Mouse (Mus musculus) midbrain, postnatal 0 days (tissue): ENCODE measurements around the gene Trappc3. TPM values are rescaled to one million over a fixed set of nuclear protein-coding genes. Genes with fewer than 3 reads are reported as not detected.

Source experiments
- ATAC-seq: fragments of 200-750 bp; cut with Nextera tagmentation; 2 replicates; pipeline ENCODE4 v1.8.0; 2017; ENCODE audit warnings: moderate number of reproducible peaks, mild to moderate bottlenecking, moderate TSS enrichment, moderate library complexity; ENCODE audit not compliant: low FRiP score
- DNase-seq: peaks from one replicate; pipeline ENCODE4 v3.0.0-alpha.2; 2015; ENCODE audit warnings: low spot score
- H3K27ac ChIP-seq: fragments of 300-500 bp; sonication (generic); 2 replicates; pipeline ENCODE4 v1.5.1; 2014; ENCODE audit warnings: low read depth, mild to moderate bottlenecking, low read length, mixed read lengths
- H3K27me3 ChIP-seq: fragments of 300-500 bp; sonication (generic); 2 replicates; pipeline ENCODE4 v1.6.1; 2014; ENCODE audit warnings: low read length, control low read depth, mixed read lengths; ENCODE audit not compliant: insufficient read depth
- H3K36me3 ChIP-seq: fragments of 300-500 bp; sonication (generic); 2 replicates; pipeline ENCODE4 v1.6.1; 2014; ENCODE audit warnings: low read length, control low read depth, mixed read lengths; ENCODE audit not compliant: insufficient read depth
- H3K4me1 ChIP-seq: fragments of 300-500 bp; sonication (generic); 2 replicates; pipeline ENCODE4 v1.6.1; 2014; ENCODE audit warnings: mild to moderate bottlenecking, control low read depth, antibody characterized with exemption, low read length, mixed read lengths; ENCODE audit not compliant: insufficient read depth
- H3K4me2 ChIP-seq: fragments of 300-500 bp; sonication (generic); 2 replicates; pipeline ENCODE4 v1.6.1; 2014; ENCODE audit warnings: low read depth, mild to moderate bottlenecking, low read length, mixed read lengths; ENCODE audit not compliant: poor library complexity, severe bottlenecking
- H3K4me3 ChIP-seq: fragments of 300-500 bp; sonication (generic); 2 replicates; pipeline ENCODE4 v1.5.1; 2014; ENCODE audit warnings: low read depth, mild to moderate bottlenecking, low read length, moderate library complexity
- H3K9ac ChIP-seq: fragments of 300-500 bp; sonication (generic); replicated peaks from 2 replicates; pipeline ENCODE4 v1.6.1; 2014; ENCODE audit warnings: mild to moderate bottlenecking, low read length, moderate library complexity, mixed read lengths; ENCODE audit not compliant: poor library complexity, severe bottlenecking
- H3K9me3 ChIP-seq: fragments of 300-500 bp; sonication (generic); 2 replicates; pipeline ENCODE4 v1.6.1; 2016; ENCODE audit warnings: low read length, control low read depth
- CTCF ChIP-seq: IDR thresholded peaks from 2 replicates; pipeline ENCODE4 v1.5.1; 2016; ENCODE audit warnings: antibody characterized with exemption, mild to moderate bottlenecking
- WGBS: fragments of 180-500 bp; shearing (Covaris S2); extraction: QIAGEN DNeasy Blood & Tissue Kit; methylation state at CpG from one replicate; pipeline ENCODE4 v1.1.7; 2014; 5-methylcytosine and 5-hydroxymethylcytosine counted together
- polyA plus RNA-seq: library from polyadenylated mRNA; unstranded; fragments of >200 nt; fragmentation: Nextera tagmentation; extraction: Ambion mirVana; gene quantifications from 2 replicates; pipeline ENCODE4 v1.2.1, GENCODE M21; 2015
- total RNA-seq: library from RNA; depleted of rRNA; stranded (reverse); fragments of >200 nt; gene quantifications from 2 replicates; pipeline ENCODE4 v1.2.3, GENCODE M21; 2014

Gene Trappc3
- total and polyA plus RNA-seq, 2 experiments from 2014 or later = 121 to 186 TPM

DNA sequence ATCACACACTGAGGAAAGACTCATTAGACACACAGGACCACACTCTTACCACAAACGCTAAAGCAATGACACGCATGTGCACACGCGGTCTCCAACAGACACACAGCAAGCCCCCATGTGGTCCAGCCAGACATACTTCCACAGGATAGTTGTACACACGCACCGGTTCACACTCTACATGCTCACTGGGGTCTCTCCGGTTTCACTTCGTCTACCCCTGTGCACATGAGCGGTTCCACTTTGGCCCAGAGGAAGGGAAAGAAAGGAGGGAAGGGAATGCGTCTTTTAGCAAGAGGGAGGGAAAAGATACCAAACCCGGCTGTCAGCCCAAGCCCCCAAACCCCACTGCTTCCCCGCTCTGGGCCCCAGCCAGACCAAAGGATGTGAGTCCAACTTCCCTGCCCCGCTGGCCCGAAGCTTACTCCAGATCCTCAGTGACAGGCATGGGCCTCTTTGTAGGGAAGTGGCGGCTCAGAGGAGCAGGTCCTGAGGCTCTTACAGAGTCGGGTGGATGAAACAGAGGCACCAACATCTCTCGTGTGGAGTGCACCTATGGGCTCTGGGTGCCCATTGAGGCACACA lies 26.1 kb downstream of the Trappc3 start:
- Histone ChIP-seq H3K9me3 (no peaks in the 10 kb centered on the region), H3K27ac (no peak overlapping the region), H3K9ac (no peak overlapping the region), H3K4me2 (no peak overlapping the region), H3K27me3 (peaks cover 27% of the 10 kb centered on the region), H3K36me3 (no peaks in the 10 kb centered on the region), H3K4me3 (no peak overlapping the region), H3K4me1 (no peaks in the 10 kb centered on the region)
- ATAC-seq = no peak
- WGBS = 34% methylated on average over 17 of the region's 17 CpGs
- TF ChIP-seq CTCF = no peak
- no peak for DNase-seq

DNA sequence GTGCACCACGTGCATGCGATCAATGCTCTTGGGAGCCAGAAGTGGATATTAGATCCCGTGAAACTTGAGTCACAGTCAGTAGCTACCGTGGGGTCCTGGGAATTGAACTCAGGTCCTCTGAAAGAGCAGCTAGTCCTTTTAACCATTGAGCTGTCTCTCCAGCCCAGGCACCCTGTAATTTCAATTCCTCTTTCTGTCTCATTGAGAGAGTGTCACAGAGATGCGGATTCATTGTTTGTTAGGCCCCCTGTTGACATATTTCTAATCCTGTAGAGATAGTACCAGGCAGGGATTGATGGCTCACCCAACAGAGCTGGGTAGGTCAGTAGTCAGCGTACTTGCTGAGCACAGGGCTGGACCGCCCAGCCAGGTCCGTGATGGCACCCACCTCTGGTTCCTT lies 28.2 kb downstream of the Trappc3 start:
- Histone ChIP-seq H3K4me1 (no peaks in the 10 kb centered on the region), H3K4me2 (no peak overlapping the region), H3K9ac (no peak overlapping the region), H3K27ac (no peak overlapping the region), H3K36me3 (no peaks in the 10 kb centered on the region), H3K9me3 (no peaks in the 10 kb centered on the region), H3K4me3 (no peak overlapping the region), H3K27me3 (peaks cover 27% of the 10 kb centered on the region)
- no peak for TF ChIP-seq CTCF
- DNase-seq (no peak), ATAC-seq (no peak)
- WGBS = 82% methylated on average over 8 of the region's 8 CpGs

DNA sequence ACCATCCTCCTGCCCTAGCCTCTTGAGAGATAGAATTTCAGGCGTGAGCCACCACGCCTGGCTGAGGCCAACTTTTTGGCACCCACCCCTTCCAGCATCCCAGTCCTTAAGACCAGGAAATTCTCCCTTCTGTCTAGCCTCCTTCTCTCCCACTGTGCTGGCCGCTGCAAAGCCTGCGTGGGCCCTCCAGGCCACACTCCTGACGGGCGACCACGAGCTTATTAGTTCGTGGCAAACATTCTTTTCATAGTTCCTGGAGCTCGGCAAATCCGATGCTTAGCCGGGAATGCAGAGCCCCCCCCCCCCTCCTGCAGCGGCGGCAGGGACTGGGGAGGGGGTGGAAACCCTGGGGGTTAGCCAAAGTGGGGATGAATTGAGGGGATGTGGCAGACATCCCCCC lies 29.1 kb downstream of the Trappc3 start:
- H3K27ac ChIP-seq = no peak overlapping the region
- no peak overlapping the region for H3K9ac ChIP-seq
- no peak overlapping the region for H3K4me3 ChIP-seq
- ATAC-seq (no peak), DNase-seq (no peak)
- no peak overlapping the region for H3K4me2 ChIP-seq
- WGBS = 29% methylated on average over 13 of the region's 13 CpGs
- no peak for TF ChIP-seq CTCF
- no peaks in the 10 kb centered on the region for H3K36me3 ChIP-seq
- H3K27me3 ChIP-seq = peaks cover 28% of the 10 kb centered on the region
- H3K4me1 ChIP-seq = no peaks in the 10 kb centered on the region
- H3K9me3 ChIP-seq = no peaks in the 10 kb centered on the region

DNA sequence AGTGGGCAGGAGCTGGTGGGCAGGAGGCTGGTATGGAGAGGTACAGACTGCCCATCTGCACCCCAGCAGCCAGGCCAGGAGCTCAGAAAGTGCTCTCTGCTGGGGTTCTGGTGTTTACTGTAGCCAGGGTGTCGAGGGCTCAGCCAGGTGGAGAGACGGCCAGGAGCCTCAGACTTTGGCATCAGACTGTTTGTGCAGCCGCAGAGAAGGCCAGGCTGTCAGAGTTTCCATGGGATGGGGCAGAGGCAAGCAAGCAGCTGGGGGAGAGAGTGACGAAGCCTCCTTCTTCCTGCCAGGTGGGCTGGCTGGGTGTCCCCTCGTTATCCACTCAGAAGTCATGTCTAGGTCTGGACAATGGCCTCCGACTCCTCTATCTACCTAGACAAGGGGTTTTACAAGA lies 33.0 kb downstream of the Trappc3 start:
- H3K27ac ChIP-seq = no peak overlapping the region
- H3K9me3 ChIP-seq = no peaks in the 10 kb centered on the region
- WGBS = 74% methylated on average over 6 of the region's 6 CpGs
- peaks cover 26% of the 10 kb centered on the region for H3K27me3 ChIP-seq
- no peak overlapping the region for H3K4me3 ChIP-seq
- DNase-seq (no peak), ATAC-seq (no peak)
- 0 out of 2 replicates have a peak, but pooled peaks cover 4% of the 10 kb centered on the region for H3K4me1 ChIP-seq
- H3K9ac ChIP-seq = no peak overlapping the region
- no peak for TF ChIP-seq CTCF
- no peak overlapping the region for H3K4me2 ChIP-seq
- no peaks in the 10 kb centered on the region for H3K36me3 ChIP-seq

DNA sequence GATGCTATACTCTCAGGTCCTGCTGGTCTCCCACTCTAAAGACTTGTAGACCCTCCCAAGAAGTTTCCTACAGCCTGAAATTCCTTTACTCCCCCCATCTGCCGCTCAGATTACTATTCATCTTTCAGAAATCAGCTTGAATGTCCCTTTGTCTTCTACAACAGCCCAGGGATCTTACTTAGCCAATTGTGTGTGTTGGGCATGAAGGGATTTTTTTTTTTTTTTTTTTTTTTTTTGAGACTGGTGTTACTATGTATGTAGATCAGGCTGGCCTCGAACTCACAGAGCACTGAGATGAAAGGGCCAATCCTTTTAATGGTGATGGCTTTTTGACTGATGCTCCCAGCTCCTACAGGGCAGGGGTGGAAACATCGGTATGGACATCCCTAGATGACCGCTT lies 33.8 kb downstream of the Trappc3 start:
- no peak for ATAC-seq
- H3K27me3 ChIP-seq = peaks cover 33% of the 10 kb centered on the region

DNA sequence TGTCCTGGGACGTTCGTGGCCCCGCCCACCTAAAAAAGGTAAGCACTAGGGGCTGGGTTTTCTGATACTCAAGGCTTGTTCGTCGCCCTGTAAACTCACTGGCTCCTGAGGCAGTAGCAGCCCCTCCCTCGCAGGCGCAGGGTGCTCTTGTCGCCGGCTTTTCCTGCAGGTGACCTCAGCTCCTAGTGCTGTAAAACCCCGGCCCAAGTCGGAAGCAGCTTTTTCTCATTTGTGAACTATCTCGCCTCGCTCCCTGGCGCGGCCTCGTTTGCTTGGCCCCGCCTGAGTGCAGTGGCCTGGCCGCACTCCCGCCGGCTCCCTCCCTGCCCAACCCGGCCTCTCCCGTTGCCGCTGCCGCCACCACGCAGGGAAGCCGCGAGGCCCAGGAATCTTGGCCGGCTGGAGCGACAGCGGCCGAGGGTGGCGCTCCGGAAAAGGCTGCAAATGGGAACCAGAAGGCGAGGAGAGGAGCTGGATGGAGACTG lies 34.5 kb downstream of the Trappc3 start:
- peaks cover 12% of the 10 kb centered on the region; the same call in 1 of the 2 replicates for H3K4me1 ChIP-seq
- peak; percentile 40 for DNase-seq
- 0 out of 2 replicates have a peak, but pooled peaks have one; percentile 25 for ATAC-seq
- 2% methylated on average over 34 of the region's 34 CpGs for WGBS
- H3K9me3 ChIP-seq = no peaks in the 10 kb centered on the region
- peak overlapping the region; percentile 29 for H3K4me3 ChIP-seq
- H3K27me3 ChIP-seq = peaks cover 39% of the 10 kb centered on the region
- TF ChIP-seq CTCF = peak; percentile 20; the same call in 1 of the 2 replicates
- no peaks in the 10 kb centered on the region for H3K36me3 ChIP-seq
- H3K4me2 ChIP-seq = peak overlapping the region; percentile 56
- no peak overlapping the region for H3K27ac ChIP-seq
- peak overlapping the region; percentile 55 for H3K9ac ChIP-seq

More for the DNA sequence above, 33.8 kb downstream of the Trappc3 start:
- WGBS = 45% methylated on average over 4 of the region's 4 CpGs
- Histone ChIP-seq H3K36me3 (no peaks in the 10 kb centered on the region), H3K4me2 (no peak overlapping the region), H3K9ac (no peak overlapping the region), H3K9me3 (no peaks in the 10 kb centered on the region), H3K4me3 (no peak overlapping the region), H3K27ac (no peak overlapping the region), H3K4me1 (peaks cover 6% of the 10 kb centered on the region; the same call in 1 of the 2 replicates)
- DNase-seq = no peak
- no peak for TF ChIP-seq CTCF
